Mouse (Mus musculus) MEL (cell line): ENCODE measurements around the gene Napepld. TPM values are rescaled to one million over a fixed set of nuclear protein-coding genes. Genes with fewer than 3 reads are reported as not detected.

Source experiments
- DNase-seq: peaks from one replicate; pipeline ENCODE4 v3.0.0; 2011; ENCODE audit warnings: low read depth, low spot score
- H3K27ac ChIP-seq: 2 replicates; pipeline ENCODE4 v1.5.1; 2012; ENCODE audit warnings: low read depth, mild to moderate bottlenecking, control low read depth, low read length, moderate library complexity; ENCODE audit not compliant: control insufficient read depth
- H3K27me3 ChIP-seq, 2 experiments: fragments of 150-350 bp in 1 of 2; sonication (generic) in 1 of 2; 2 replicates each; pipeline ENCODE4 v1.6.1; 2012; ENCODE audit warnings: low read length in 2 of 2, mild to moderate bottlenecking in 2 of 2, improper control_type of control experiment in 1 of 2, moderate library complexity in 1 of 2; ENCODE audit not compliant: insufficient read depth in 2 of 2, control insufficient read depth in 1 of 2
- H3K36me3 ChIP-seq, 2 experiments: 2 replicates each; pipeline ENCODE4 v1.6.1; 2012 to 2014; ENCODE audit warnings: low read length in 2 of 2, improper control_type of control experiment in 1 of 2, inconsistent platforms in 1 of 2, mild to moderate bottlenecking in 1 of 2; ENCODE audit not compliant: insufficient read depth in 2 of 2, control insufficient read depth in 1 of 2
- H3K4me1 ChIP-seq, 2 experiments: fragments of 150-350 bp in 1 of 2; sonication (generic) in 1 of 2; 2 replicates each; pipeline ENCODE4 v1.6.1; 2012; ENCODE audit warnings: low read length in 2 of 2, improper control_type of control experiment in 1 of 2, mild to moderate bottlenecking in 1 of 2; ENCODE audit not compliant: insufficient read depth in 2 of 2, control insufficient read depth in 1 of 2
- H3K4me3 ChIP-seq, 2 experiments: fragments of 150-350 bp in 1 of 2; sonication (generic) in 1 of 2; 2 replicates each; pipeline ENCODE4 v1.5.1; 2012; ENCODE audit warnings: low read depth in 2 of 2, low read length in 2 of 2, mild to moderate bottlenecking in 2 of 2, moderate library complexity in 2 of 2, control low read depth in 1 of 2, improper control_type of control experiment in 1 of 2; ENCODE audit not compliant: control insufficient read depth in 1 of 2, insufficient read depth in 1 of 2
- H3K79me2 ChIP-seq: 2 replicates; pipeline ENCODE4 v1.6.1; 2012; ENCODE audit warnings: mild to moderate bottlenecking, low read length, moderate library complexity; ENCODE audit not compliant: control insufficient read depth, poor library complexity, insufficient read depth
- H3K9ac ChIP-seq: 2 replicates; pipeline ENCODE4 v1.6.1; 2012; ENCODE audit warnings: low read depth, mild to moderate bottlenecking, control low read depth, low read length, moderate library complexity; ENCODE audit not compliant: control insufficient read depth, poor library complexity, severe bottlenecking
- H3K9me3 ChIP-seq: fragments of 150-350 bp; sonication (generic); replicated peaks from 2 replicates; pipeline ENCODE4 v1.6.1; 2012; ENCODE audit warnings: mild to moderate bottlenecking, low read length, improper control_type of control experiment, moderate library complexity; ENCODE audit not compliant: insufficient read depth
- E2F4 ChIP-seq: IDR thresholded peaks from 2 replicates; pipeline ENCODE4 v1.6.1; 2011; ENCODE audit warnings: low read depth, low read length, improper control_type of control experiment, borderline replicate concordance
- ELF1 ChIP-seq: IDR thresholded peaks from 2 replicates; pipeline ENCODE4 v1.6.1; 2014; ENCODE audit warnings: low read depth, mild to moderate bottlenecking, inconsistent platforms, low read length, improper control_type of control experiment, moderate library complexity
- ETS1 ChIP-seq: IDR thresholded peaks from 2 replicates; pipeline ENCODE4 v1.6.1; 2012; ENCODE audit warnings: low read depth, mild to moderate bottlenecking, inconsistent platforms, low read length, improper control_type of control experiment, moderate library complexity
- JUND ChIP-seq: IDR thresholded peaks from 2 replicates; pipeline ENCODE4 v1.6.1; 2011; ENCODE audit warnings: low read depth, mild to moderate bottlenecking, improper control_type of control experiment, low read length
- MAFK ChIP-seq: IDR thresholded peaks from 2 replicates; pipeline ENCODE4 v1.6.1; 2011; ENCODE audit warnings: low read depth, mild to moderate bottlenecking, low read length, improper control_type of control experiment, borderline replicate concordance
- MAZ ChIP-seq: IDR thresholded peaks from 2 replicates; pipeline ENCODE4 v1.6.1; 2012; ENCODE audit warnings: low read depth, mild to moderate bottlenecking, inconsistent platforms, low read length, improper control_type of control experiment
- MEF2A ChIP-seq: IDR thresholded peaks from 2 replicates; pipeline ENCODE4 v1.6.1; 2014; ENCODE audit warnings: low read depth, mild to moderate bottlenecking, inconsistent platforms, low read length, improper control_type of control experiment; ENCODE audit not compliant: poor library complexity, insufficient replicate concordance, severe bottlenecking; ENCODE audit errors: extremely low read depth
- MYC ChIP-seq: IDR thresholded peaks from 2 replicates; pipeline ENCODE4 v1.6.1; 2011; ENCODE audit warnings: low read depth, mild to moderate bottlenecking, low read length, improper control_type of control experiment, moderate library complexity
- NELFE ChIP-seq: IDR thresholded peaks from 2 replicates; pipeline ENCODE4 v1.6.1; 2011; ENCODE audit warnings: low read depth, low read length, improper control_type of control experiment
- NRF1 ChIP-seq: IDR thresholded peaks from 2 replicates; pipeline ENCODE4 v1.6.1; 2014; ENCODE audit warnings: low read depth, mild to moderate bottlenecking, inconsistent platforms, low read length, improper control_type of control experiment, moderate library complexity; ENCODE audit not compliant: poor library complexity, insufficient read depth, severe bottlenecking
- POLR2A ChIP-seq, 2 experiments: IDR thresholded peaks; 2 replicates each; pipeline ENCODE4 v1.6.1; 2011 to 2012; ENCODE audit warnings: low read length in 2 of 2, mild to moderate bottlenecking in 2 of 2, control low read depth in 1 of 2, improper control_type of control experiment in 1 of 2, low read depth in 1 of 2, moderate library complexity in 1 of 2; ENCODE audit not compliant: control insufficient read depth in 1 of 2, insufficient read depth in 1 of 2, poor library complexity in 1 of 2
- POLR2AphosphoS2 ChIP-seq: IDR thresholded peaks from 2 replicates; pipeline ENCODE4 v1.6.1; 2011; ENCODE audit warnings: low read length, improper control_type of control experiment
- RAD21 ChIP-seq: IDR thresholded peaks from 2 replicates; pipeline ENCODE4 v1.6.1; 2011; ENCODE audit warnings: mild to moderate bottlenecking, low read depth, low read length, improper control_type of control experiment
- RCOR1 ChIP-seq: IDR thresholded peaks from 2 replicates; pipeline ENCODE4 v1.6.1; 2012; ENCODE audit warnings: low read depth, mild to moderate bottlenecking, inconsistent platforms, low read length, improper control_type of control experiment
- SIN3A ChIP-seq: IDR thresholded peaks from 2 replicates; pipeline ENCODE4 v1.6.1; 2012; ENCODE audit warnings: low read length, improper control_type of control experiment, inconsistent platforms
- SMC3 ChIP-seq: IDR thresholded peaks from 2 replicates; pipeline ENCODE4 v1.6.1; 2011; ENCODE audit warnings: low read depth, low read length, improper control_type of control experiment
- TAL1 ChIP-seq: IDR thresholded peaks from 2 replicates; pipeline ENCODE4 v1.6.1; 2012; ENCODE audit warnings: mild to moderate bottlenecking, inconsistent platforms, low read length, moderate library complexity, mixed read lengths
- TBP ChIP-seq: IDR thresholded peaks from 2 replicates; pipeline ENCODE4 v1.8.0; 2011; ENCODE audit warnings: low read depth, low read length, improper control_type of control experiment
- USF1 ChIP-seq: IDR thresholded peaks from 2 replicates; pipeline ENCODE4 v1.6.1; 2014; ENCODE audit warnings: low read depth, mild to moderate bottlenecking, inconsistent platforms, low read length, improper control_type of control experiment, moderate library complexity
- ZC3H11A ChIP-seq: IDR thresholded peaks from 2 replicates; pipeline ENCODE4 v1.6.1; 2012; ENCODE audit warnings: low read depth, mild to moderate bottlenecking, inconsistent platforms, low read length, improper control_type of control experiment
- ZKSCAN1 ChIP-seq: IDR thresholded peaks from 2 replicates; pipeline ENCODE4 v1.6.1; 2012; ENCODE audit warnings: low read depth, mild to moderate bottlenecking, inconsistent platforms, low read length, improper control_type of control experiment, moderate library complexity
- ZMIZ1 ChIP-seq: IDR thresholded peaks from 2 replicates; pipeline ENCODE4 v1.6.1; 2012; ENCODE audit warnings: low read depth, mild to moderate bottlenecking, inconsistent platforms, low read length, improper control_type of control experiment, moderate library complexity
- ZNF384 ChIP-seq: IDR thresholded peaks from 2 replicates; pipeline ENCODE4 v1.6.1; 2012; ENCODE audit warnings: low read depth, mild to moderate bottlenecking, inconsistent platforms, low read length, improper control_type of control experiment
- polyA plus RNA-seq, 2 experiments: library from polyadenylated mRNA; stranded (reverse) in 1 of 2; unstranded in 1 of 2; fragments of >175 nt in 1 of 2; fragments of >200 nt in 1 of 2; gene quantifications; 2 replicates each; pipeline versions ENCODE4 v1.2.1 to v1.2.4; 2012; ENCODE audit warnings: low replicate concordance in 2 of 2, low read depth in 1 of 2; ENCODE audit not compliant: insufficient read length in 2 of 2, insufficient read depth in 1 of 2, missing spikeins in 1 of 2
- total RNA-seq: library from RNA; depleted of rRNA; stranded (reverse); fragments of 300-350 nt; gene quantifications from 2 replicates; pipeline ENCODE4 v1.2.3, GENCODE M21; 2012

The Napepld gene
- total and polyA plus RNA-seq, 3 experiments: 1.5 to 3.0 TPM; not detected in 1

DNA sequence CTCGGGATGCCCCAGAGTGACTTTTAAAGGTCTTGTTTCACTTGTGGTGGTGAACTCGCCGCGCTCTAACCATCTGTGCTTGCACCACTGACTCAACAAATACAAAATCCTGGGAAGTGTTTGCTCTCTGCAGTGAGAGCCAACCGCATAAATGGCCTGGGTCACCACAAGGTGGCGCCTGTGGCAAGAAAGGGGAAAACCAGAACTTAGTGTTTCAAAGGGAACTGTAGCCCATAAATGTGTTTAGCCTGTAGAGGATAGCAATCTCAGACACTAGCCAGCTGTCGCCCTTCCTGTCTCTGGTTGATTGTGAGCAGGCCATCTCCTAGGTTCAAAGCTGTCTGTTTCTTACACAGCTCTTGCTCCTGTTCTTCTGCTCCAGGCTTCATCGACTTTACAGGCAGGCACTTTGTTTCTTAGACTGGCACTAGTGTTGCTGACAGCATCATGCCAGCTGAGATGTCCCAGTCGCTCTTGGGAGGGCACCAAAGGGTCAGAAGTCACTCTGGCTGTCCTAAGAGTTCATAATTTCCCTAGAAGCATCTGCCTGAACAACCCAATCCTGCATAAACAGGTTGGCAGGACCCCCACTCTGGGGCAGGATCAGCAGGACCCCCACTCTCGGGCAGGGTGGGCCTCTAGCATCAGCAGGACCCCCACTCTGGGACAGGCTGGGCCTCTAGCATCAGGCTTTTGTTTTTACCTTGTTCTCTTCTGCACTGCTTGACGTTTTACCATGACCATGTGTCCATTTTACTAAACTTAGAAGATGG is 42.4 kb downstream of the Napepld start (continued):
- TF ChIP-seq E2F4: no peak
- no peak for TF ChIP-seq ZNF384
- TF ChIP-seq ZKSCAN1: no peak
- TF ChIP-seq MEF2A: no peak
- peak; percentile 83 for TF ChIP-seq ZC3H11A
- no peak for TF ChIP-seq POLR2AphosphoS2
- peak; percentile 40; the same call in 1 of the 2 replicates for TF ChIP-seq SIN3A
- peak; percentile 99 for TF ChIP-seq SMC3
- no peak for TF ChIP-seq TAL1
- no peak for TF ChIP-seq ETS1

GRCm38 (mm10) chr5:21658038-21658437 is 43.2 kb downstream of the Napepld start:
- Histone ChIP-seq H3K79me2 (no peaks in the 10 kb centered on the region), H3K27me3 (no peaks in the 10 kb centered on the region), H3K9me3 (no peaks in the 10 kb centered on the region), H3K27ac (no peak overlapping the region), H3K36me3 (peaks cover 0 to 7% of the 10 kb centered on the region in 2 experiments; a peak in 2 of 4 replicates), H3K9ac (no peak overlapping the region), H3K4me1 (no peaks in the 10 kb centered on the region), H3K4me3 (no peak overlapping the region)
- TF ChIP-seq SMC3 (no peak), MYC (no peak), E2F4 (no peak), MAFK (no peak), USF1 (no peak), RAD21 (no peak), NELFE (no peak), ZC3H11A (no peak), ZMIZ1 (no peak), MEF2A (no peak), RCOR1 (no peak), SIN3A (no peak), JUND (no peak), MAZ (no peak), NRF1 (no peak), ELF1 (no peak), POLR2A (IDR thresholded peaks at IDR 0.05; ENCODE audit: control insufficient read depth in 1 of 2, insufficient read depth in 1 of 2, low read depth in 1 of 2, low read length in 2 of 2, poor library complexity in 1 of 2) (no peak), TBP (no peak)
- DNase-seq: no peak
